Mouse (Mus musculus) c-Kit-positive CD71-negative TER-119-negative erythroid progenitor cells, embryonic 14.5 days (primary cell): ENCODE results near the gene Zglp1.

Source experiments
- DNase-seq: peaks from one replicate; pipeline ENCODE4 v3.0.0-alpha.2; 2013; ENCODE audit warnings: low read depth

Gene Zglp1

DNA sequence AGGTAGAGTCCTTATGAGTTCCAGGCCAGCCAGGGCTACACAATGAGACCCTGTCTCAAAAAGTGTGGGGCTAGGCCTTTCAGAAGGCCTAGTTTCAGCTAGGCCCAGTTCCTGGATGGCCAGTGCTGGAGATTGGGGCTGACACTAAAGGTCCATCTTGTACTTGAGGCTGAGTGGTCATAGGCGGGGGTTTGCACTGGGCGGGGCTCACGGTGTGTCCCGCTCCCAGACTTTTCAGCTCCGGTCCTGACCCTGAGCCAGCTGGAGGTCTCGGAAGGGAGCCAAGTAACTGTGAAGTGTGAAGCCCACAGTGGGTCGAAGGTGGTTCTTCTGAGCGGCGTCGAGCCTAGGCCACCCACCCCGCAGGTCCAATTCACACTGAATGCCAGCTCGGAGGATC lies 40.0 kb downstream of the Zglp1 start:
- DNase-seq = no peak

DNA sequence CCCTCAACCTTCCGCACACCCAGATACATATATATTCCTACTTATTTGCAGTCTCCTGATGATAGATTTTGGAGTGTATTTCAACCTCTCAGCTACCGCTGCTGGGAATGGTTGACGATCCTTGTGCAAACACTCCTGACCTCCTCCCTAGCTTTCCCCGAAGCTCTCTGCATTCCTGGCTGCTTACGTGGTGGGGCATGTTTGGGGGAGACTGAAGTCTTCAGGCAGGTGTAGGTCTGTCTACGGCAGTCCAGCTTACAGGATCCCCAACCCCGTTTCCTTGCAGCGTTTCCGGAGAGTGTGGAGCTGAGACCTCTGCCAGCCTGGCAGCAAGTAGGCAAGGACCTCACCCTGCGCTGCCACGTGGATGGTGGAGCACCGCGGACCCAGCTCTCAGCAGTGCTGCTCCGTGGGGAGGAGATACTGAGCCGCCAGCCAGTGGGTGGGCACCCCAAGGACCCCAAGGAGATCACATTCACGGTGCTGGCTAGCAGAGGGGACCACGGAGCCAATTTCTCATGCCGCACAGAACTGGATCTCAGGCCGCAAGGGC lies 41.6 kb downstream of the Zglp1 start:
- DNase-seq = no peak

- no peak for DNase-seq
Observed at GRCm38 (mm10) chr9:21022726-21023125, 44.2 kb downstream of the Zglp1 start.

DNA sequence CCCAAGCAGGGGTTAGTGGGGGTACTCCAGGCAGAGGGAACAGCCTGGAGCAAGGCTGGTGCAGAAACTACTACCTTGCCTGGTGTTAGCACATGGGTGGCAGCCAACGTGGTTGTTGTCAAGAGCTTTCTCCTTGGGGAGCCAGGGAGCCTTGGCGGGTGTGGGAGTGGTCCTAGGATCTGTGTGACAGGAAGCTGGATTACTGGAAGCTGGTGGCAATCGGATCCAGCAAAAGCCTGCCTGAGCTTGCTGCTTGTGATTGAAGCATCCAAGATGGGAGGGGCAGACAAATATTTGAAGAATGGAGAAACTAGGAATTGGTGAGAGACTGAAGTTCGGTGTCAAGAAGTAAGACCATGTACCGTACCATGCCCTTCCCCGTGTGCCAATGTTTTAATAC lies 44.6 kb downstream of the Zglp1 start:
- no peak for DNase-seq

GRCm38 (mm10) chr9:21021363-21021762 lies 45.5 kb downstream of the Zglp1 start:
- DNase-seq = no peak

DNA sequence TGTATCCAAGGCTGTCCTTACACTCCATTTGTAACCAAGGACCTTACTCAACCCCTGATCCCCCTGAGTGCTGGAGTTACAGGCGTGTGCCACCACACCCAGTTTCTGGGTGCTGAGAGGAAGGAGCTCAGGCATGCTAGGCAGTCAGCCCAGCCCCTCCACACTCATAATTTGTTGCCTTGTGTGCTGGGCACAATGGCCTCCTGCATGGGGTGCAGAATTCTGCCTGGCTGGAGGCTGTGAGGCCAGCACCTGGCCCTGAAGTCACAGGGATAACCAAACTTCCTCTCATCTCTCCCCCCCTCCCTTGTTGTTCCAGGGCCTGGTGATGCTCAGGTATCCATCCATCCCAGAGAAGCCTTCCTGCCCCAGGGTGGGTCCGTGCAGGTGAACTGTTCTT lies 48.3 kb downstream of the Zglp1 start:
- DNase-seq = no peak

DNA sequence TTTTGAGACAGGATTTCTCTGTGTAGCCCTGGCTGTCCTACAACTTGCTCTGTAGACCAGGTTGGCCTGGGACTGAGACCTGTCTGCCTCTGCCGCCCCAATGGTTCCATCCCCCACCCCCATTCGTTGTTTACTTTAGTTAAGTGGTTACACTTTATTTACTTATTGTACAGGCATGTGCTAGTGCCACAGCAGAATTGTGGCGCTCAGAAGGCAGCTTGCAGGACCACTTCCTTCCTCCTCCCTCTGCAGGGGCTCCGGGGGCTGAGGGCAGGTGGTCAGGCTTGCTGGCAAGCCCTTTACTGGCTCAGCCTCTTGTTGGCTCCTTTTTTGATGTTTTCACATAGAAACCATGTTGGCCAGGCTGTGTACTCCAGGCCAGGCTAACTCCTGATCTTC lies 49.7 kb downstream of the Zglp1 start:
- DNase-seq = no peak

DNA sequence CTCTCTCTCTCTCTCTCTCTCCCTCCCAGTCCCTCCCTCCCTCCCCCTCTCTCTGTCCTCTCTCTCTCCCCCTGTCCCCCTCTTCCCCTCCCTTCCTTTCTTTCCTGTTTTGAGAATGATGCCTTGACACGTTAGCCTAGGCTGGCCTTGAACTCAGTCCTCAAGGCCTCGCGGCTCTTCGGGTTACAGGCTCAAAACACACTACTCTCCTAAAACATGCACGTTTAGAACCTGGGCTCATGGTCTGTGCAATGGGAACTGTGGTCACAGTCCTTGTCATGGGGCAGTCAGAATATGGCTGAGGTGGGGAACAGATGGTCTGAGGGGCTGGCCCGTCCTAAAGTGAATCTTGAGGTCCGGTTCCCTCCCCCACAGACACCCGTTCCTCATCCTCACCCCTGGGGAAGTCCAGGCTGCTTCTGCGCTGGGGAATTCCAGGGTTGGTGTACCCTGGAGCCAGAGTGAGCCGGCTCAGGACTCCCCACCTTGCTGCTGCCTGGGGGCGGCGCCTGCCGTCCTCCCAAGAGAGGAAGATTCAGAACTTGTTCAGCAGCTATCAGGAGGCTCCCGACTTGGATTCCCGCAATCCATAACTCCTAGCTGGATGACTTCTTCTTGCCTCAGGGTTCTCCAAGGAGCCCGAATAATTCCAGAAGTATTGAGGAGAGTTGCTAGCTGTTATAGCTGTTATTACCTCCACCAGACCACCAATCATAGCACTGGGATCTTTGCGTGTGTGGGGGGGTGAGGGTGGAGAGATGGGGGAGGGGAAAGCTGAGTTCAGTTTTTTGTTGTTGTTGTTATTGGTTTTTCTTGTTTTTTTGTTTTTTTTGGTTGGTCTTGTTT lies 50.3 kb downstream of the Zglp1 start:
- no peak for DNase-seq

GRCm38 (mm10) chr9:21015571-21016130 lies 51.2 kb downstream of the Zglp1 start, which contains the start of gene Icam1:
Gene Icam1 (plus strand): TSS chr9:21015985.
- DNase-seq = no peak

DNA sequence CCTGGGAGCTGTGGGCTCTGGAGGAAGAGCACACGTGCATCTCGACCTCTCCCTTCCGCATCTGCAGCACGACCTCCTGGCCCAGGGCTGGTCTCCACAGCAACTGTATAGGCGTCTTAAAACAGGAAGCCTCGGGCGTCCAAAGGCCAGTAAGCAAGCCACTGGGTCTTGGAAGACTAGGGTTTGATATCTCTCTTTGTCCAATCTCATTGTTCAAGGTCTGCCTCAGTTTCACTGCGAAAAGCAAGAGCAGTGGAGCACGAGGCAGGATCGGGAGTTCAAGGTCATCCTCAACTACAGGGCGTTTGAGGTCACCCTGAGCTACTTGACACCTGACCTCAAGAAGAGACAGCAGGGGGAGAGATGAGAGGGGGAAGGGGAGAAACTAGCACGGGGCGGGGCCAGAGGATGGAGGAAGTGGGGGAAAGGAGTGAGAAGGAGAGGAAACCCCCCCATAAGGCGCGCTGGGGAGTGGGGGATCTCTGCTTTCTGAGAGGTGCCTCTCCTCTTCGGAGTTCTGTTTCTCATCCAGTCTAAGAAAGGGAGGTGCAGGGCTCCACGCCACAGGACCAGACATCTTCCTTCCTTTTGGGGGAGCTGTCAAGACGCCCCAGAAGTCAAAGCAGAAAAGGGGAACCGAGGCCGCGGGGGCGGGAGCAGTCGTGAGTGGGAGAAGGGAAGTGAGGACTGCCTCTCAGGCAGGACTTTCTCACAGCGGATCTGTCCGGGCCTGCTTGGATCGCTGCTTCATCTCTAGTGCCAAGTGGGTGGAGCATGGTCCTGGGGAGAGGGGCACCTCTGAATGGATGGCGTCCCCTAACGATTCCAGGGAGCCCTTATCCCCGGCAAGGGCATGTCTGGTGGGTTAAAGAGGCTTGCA lies 52.0 kb downstream of the Zglp1 start:
- DNase-seq = no peak
